Mouse (Mus musculus) hindbrain, embryonic 10.5 days (tissue): Measurements from ENCODE around the gene Shb. TPM values are rescaled to one million over a fixed set of nuclear protein-coding genes. Genes with fewer than 3 reads are reported as not detected.

Experiments used
- DNase-seq: peaks from one replicate; pipeline ENCODE4 v3.0.0-alpha.2; 2017; ENCODE audit warnings: low spot score
- H3K27ac ChIP-seq: fragments of 300-500 bp; sonication (generic); 2 replicates; pipeline ENCODE4 v1.5.1; 2016; ENCODE audit warnings: mild to moderate bottlenecking, moderate library complexity
- H3K27me3 ChIP-seq: fragments of 300-500 bp; sonication (generic); 2 replicates; pipeline ENCODE4 v1.6.1; 2016; ENCODE audit warnings: mild to moderate bottlenecking; ENCODE audit not compliant: poor library complexity, insufficient read depth, severe bottlenecking
- H3K36me3 ChIP-seq: fragments of 300-500 bp; sonication (generic); 2 replicates; pipeline ENCODE4 v1.6.1; 2016; ENCODE audit warnings: mild to moderate bottlenecking, moderate library complexity
- H3K4me1 ChIP-seq: fragments of 300-500 bp; sonication (generic); replicated peaks from 2 replicates; pipeline ENCODE4 v1.6.1; 2016; ENCODE audit warnings: mild to moderate bottlenecking
- H3K4me3 ChIP-seq: fragments of 300-500 bp; sonication (generic); 2 replicates; pipeline ENCODE4 v1.5.1; 2016; ENCODE audit warnings: mild to moderate bottlenecking, moderate library complexity
- H3K9me3 ChIP-seq: fragments of 300-500 bp; sonication (generic); 2 replicates; pipeline ENCODE4 v1.6.1; 2016; ENCODE audit warnings: mild to moderate bottlenecking, moderate library complexity
- WGBS: fragments of 180-500 bp; shearing (Covaris S2); methylation state at CpG from one replicate; pipeline ENCODE4 v1.1.7; 2016; 5-methylcytosine and 5-hydroxymethylcytosine counted together
- polyA plus RNA-seq: library from polyadenylated mRNA; unstranded; fragments of >200 nt; fragmentation: Nextera tagmentation; extraction: Ambion mirVana; gene quantifications from 2 replicates; pipeline ENCODE4 v1.2.1, GENCODE M21; 2016

Gene Shb
- polyA plus RNA-seq, 1 experiment from 2014 or later, result 3.7 TPM

GRCm38 (mm10) chr4:45509416-45509815 is 22.9 kb downstream of the Shb start:
- Histone ChIP-seq H3K27ac (no peak overlapping the region), H3K4me1 (peaks cover 83% of the 10 kb centered on the region), H3K9me3 (no peaks in the 10 kb centered on the region), H3K4me3 (no peak overlapping the region), H3K27me3 (peaks cover 11% of the 10 kb centered on the region), H3K36me3 (no peaks in the 10 kb centered on the region)
- WGBS, result 77% methylated on average over 4 of the region's 4 CpGs
- DNase-seq, result no peak

DNA sequence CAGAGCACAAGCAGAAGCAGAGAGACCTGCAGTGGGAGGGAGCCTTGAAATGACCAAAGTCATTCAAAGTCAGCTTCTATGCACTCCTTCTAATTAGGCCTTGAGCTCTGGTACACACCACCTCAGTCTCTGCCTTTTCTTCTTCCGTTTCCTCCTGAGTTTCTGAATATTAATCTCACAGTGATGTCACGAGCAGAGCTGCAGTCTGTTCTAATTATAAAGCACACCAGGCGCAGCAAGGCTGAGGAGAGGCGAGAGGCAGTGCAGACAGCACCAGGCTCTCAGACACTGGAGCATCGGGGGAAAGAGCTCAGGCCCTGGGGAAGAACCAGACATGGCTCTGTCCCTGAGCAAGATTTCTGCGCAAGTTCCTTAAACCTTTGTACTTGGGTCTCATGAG is 23.8 kb downstream of the Shb start:
- Histone ChIP-seq H3K9me3 (no peaks in the 10 kb centered on the region), H3K27me3 (peaks cover 11% of the 10 kb centered on the region), H3K36me3 (no peaks in the 10 kb centered on the region), H3K4me1 (peaks cover 82% of the 10 kb centered on the region), H3K27ac (peak overlapping the region; percentile 24; the same call in 1 of the 2 replicates), H3K4me3 (no peak overlapping the region)
- no peak for DNase-seq
- 60% methylated on average over 6 of the region's 6 CpGs for WGBS

GRCm38 (mm10) chr4:45507476-45507875 is 24.8 kb downstream of the Shb start:
- Histone ChIP-seq H3K27me3 (peaks cover 4% of the 10 kb centered on the region), H3K4me1 (peaks cover 74% of the 10 kb centered on the region), H3K36me3 (no peaks in the 10 kb centered on the region), H3K9me3 (no peaks in the 10 kb centered on the region), H3K4me3 (no peak overlapping the region), H3K27ac (peak overlapping the region; percentile 13; the same call in 1 of the 2 replicates)
- no peak for DNase-seq
- 81% methylated on average over 1 of the region's 1 CpGs for WGBS

DNA sequence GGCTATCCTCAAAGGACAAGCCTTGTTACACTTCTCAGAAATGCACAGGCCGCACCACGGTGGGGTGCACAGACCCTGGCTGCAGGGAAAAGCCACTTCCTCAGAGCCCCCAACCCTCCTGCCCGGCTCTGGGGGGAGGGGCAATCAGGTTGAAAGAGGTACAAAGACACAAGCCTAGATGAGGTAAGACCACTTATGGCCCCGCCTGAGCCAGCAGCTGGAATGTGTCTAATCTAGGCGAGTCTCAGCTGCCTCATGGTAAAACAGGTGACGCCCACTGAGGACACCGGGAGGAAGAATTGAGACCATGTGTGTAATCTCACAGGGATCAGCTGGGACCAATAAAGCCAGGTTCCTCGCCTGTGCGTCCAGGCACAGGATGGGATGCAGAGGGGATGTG is 25.2 kb downstream of the Shb start:
- H3K4me1 ChIP-seq, result peaks cover 70% of the 10 kb centered on the region
- WGBS, result 59% methylated on average over 9 of the region's 9 CpGs

DNA sequence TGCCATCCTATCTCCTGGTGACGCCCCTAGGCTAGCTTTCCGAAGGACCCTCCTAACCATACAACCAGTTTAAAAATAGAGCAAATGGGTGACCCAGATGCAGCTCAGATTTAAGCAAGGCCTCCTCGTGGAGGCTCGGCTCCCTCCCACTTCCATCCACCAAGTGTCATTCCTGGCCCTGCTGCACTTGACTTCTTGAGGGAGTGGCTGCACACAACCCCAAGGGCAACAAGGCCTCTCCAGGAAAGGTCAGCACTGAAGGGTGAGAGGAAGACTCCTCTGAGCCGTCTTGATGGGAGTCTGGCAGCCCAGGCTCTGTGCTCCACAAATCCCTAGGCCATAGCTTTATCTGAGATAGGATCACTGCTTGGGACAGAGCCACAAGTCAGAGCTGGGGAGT is 25.7 kb downstream of the Shb start:
- no peaks in the 10 kb centered on the region; the same call in 1 of the 2 replicates for H3K27me3 ChIP-seq
- H3K4me1 ChIP-seq, result peaks cover 70% of the 10 kb centered on the region
- no peaks in the 10 kb centered on the region for H3K36me3 ChIP-seq
- WGBS, result 67% methylated on average over 5 of the region's 5 CpGs
- no peak overlapping the region for H3K4me3 ChIP-seq
- no peak for DNase-seq
- H3K27ac ChIP-seq, result peak overlapping the region; percentile 56; the same call in 1 of the 2 replicates
- H3K9me3 ChIP-seq, result no peaks in the 10 kb centered on the region

More for the DNA sequence above, 25.2 kb downstream of the Shb start:
- H3K9me3 ChIP-seq, result no peaks in the 10 kb centered on the region
- no peak overlapping the region for H3K4me3 ChIP-seq
- H3K36me3 ChIP-seq, result no peaks in the 10 kb centered on the region
- DNase-seq, result no peak
- H3K27me3 ChIP-seq, result no peaks in the 10 kb centered on the region; the same call in 1 of the 2 replicates
- H3K27ac ChIP-seq, result peak overlapping the region; percentile 56

DNA sequence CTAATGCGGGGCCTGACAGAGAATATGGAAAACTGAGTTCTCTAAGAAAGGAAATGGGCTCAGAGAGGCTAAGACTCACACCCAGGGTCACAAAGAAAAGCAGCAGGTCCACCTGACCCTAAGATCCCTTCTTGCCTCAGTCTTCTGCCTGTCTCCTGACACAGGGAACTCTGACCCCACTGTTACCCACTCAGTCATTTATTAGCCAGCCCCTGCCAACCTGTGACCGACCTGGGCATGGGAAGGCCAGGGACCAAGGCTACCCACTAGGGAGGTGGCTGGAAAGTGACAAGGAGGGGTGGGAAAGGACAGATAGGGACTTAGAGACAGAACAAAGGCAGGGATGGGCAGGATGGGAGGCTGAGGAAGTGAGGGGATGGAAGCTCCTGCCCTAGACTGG is 26.6 kb downstream of the Shb start:
- DNase-seq, result no peak
- Histone ChIP-seq H3K4me3 (no peak overlapping the region), H3K9me3 (no peaks in the 10 kb centered on the region), H3K36me3 (no peaks in the 10 kb centered on the region), H3K27me3 (no peaks in the 10 kb centered on the region), H3K4me1 (peaks cover 70% of the 10 kb centered on the region), H3K27ac (peak overlapping the region; percentile 56; the same call in 1 of the 2 replicates)
- WGBS, result 86% methylated on average over 2 of the region's 2 CpGs

DNA sequence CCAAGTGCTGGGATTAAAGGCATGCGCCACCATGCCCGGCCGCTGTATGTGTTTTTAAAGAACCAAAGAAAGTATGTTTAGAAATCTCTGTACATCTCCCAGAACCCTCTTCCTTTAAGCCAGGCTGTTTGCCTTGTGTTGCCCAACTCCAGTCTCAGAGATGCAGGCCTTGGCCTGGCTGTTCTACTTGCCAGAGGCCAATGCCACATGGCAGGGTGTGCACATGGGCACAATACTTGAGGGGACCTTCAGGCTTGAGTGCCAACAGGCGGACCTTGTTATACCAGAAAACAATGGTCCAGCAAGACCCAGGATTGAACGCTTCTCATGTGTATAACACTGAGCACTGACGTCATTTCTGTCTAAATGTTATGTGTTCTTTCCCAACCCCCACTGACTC is 27.1 kb downstream of the Shb start:
- Histone ChIP-seq H3K27me3 (peaks cover 4% of the 10 kb centered on the region), H3K36me3 (no peaks in the 10 kb centered on the region), H3K9me3 (no peaks in the 10 kb centered on the region), H3K4me1 (peaks cover 72% of the 10 kb centered on the region), H3K27ac (no peak overlapping the region), H3K4me3 (no peak overlapping the region)
- 93% methylated on average over 6 of the region's 6 CpGs for WGBS
- DNase-seq, result no peak

- H3K27me3 ChIP-seq, result peaks cover 7% of the 10 kb centered on the region
- H3K36me3 ChIP-seq, result no peaks in the 10 kb centered on the region
- no peaks in the 10 kb centered on the region for H3K9me3 ChIP-seq
- H3K4me3 ChIP-seq, result no peak overlapping the region
- WGBS, result 51% methylated on average over 3 of the region's 3 CpGs
- no peak for DNase-seq
- H3K4me1 ChIP-seq, result peaks cover 72% of the 10 kb centered on the region
- no peak overlapping the region for H3K27ac ChIP-seq
These were observed 28.5 kb downstream of the Shb start for GRCm38 (mm10) chr4:45503816-45504215.

GRCm38 (mm10) chr4:45503380-45503779 is 28.9 kb downstream of the Shb start:
- no peak for DNase-seq
- 87% methylated on average over 6 of the region's 6 CpGs for WGBS
- no peak overlapping the region for H3K27ac ChIP-seq
- no peaks in the 10 kb centered on the region for H3K9me3 ChIP-seq
- peaks cover 72% of the 10 kb centered on the region for H3K4me1 ChIP-seq
- H3K27me3 ChIP-seq, result peaks cover 12% of the 10 kb centered on the region
- no peak overlapping the region for H3K4me3 ChIP-seq
- H3K36me3 ChIP-seq, result no peaks in the 10 kb centered on the region

GRCm38 (mm10) chr4:45502002-45502401 is 30.3 kb downstream of the Shb start:
- Histone ChIP-seq H3K36me3 (no peaks in the 10 kb centered on the region), H3K4me1 (peaks cover 72% of the 10 kb centered on the region), H3K27ac (no peak overlapping the region), H3K9me3 (no peaks in the 10 kb centered on the region), H3K4me3 (no peak overlapping the region), H3K27me3 (peaks cover 20% of the 10 kb centered on the region)
- no peak for DNase-seq
- WGBS, result 87% methylated on average over 9 of the region's 9 CpGs

GRCm38 (mm10) chr4:45500381-45500780 is 31.9 kb downstream of the Shb start:
- WGBS, result 84% methylated on average over 8 of the region's 8 CpGs
- Histone ChIP-seq H3K4me1 (peaks cover 71% of the 10 kb centered on the region), H3K9me3 (no peaks in the 10 kb centered on the region), H3K27ac (0 out of 2 replicates have a peak overlapping the region, but pooled peaks have one; percentile 5), H3K4me3 (no peak overlapping the region), H3K27me3 (peaks cover 33% of the 10 kb centered on the region), H3K36me3 (no peaks in the 10 kb centered on the region)
- no peak for DNase-seq

- 26% methylated on average over 10 of the region's 10 CpGs for whole genome bisulfite sequencing
- Histone ChIP-seq H3K27me3 (peaks cover 36% of the 10 kb centered on the region), H3K9me3 (no peaks in the 10 kb centered on the region), H3K4me3 (no peak overlapping the region), H3K27ac (peak overlapping the region; percentile 67), H3K4me1 (peaks cover 77% of the 10 kb centered on the region), H3K36me3 (no peaks in the 10 kb centered on the region)
- no peak for DNase-seq
These were observed 32.7 kb downstream of the Shb start for GRCm38 (mm10) chr4:45499556-45499955.

DNA sequence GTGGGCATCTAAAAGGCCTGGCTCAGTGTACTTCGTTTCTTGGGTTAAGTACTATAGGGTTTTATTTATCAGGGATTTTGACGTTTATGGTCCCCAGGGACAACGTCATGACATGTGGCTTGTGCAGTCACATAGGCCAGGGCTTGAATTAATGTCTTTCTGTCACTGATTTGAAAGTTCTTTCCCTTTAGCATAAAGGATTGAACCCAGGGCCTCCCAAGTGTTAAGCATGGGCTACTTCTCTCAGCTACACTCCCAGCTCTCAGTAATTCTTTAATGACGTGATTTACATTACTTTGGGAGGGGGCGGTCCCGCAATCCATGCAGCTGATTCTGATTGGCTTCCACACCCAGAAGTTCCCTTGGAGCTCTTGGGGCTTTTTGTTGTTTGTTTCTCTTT is 33.2 kb downstream of the Shb start:
- H3K27me3 ChIP-seq, result peaks cover 36% of the 10 kb centered on the region
- H3K9me3 ChIP-seq, result no peaks in the 10 kb centered on the region
- H3K36me3 ChIP-seq, result no peaks in the 10 kb centered on the region
- no peak overlapping the region for H3K4me3 ChIP-seq
- 23% methylated on average over 6 of the region's 6 CpGs for WGBS
- no peak for DNase-seq
- H3K4me1 ChIP-seq, result peaks cover 78% of the 10 kb centered on the region
- peak overlapping the region; percentile 67 for H3K27ac ChIP-seq

DNA sequence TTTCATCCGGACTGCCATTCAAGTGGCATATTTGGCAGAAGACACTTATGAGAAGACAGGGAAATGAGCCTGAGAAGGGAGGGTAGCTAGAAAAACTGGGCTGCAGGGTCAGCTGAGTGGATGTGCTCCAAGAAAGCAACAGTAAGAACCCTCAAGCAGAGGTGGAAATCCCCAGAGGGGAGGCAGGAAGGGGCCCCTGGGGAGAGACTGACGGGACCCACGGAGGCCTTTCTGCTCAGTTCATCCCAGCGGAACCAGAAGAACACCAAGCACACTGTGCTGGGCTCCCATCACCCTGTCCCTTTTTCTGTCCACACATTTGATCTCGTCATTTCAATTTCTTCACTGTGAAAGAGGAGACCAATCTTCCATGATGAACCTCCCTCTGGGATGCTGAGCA is 33.9 kb downstream of the Shb start:
- WGBS, result 44% methylated on average over 5 of the region's 5 CpGs
- Histone ChIP-seq H3K9me3 (no peaks in the 10 kb centered on the region), H3K27me3 (peaks cover 36% of the 10 kb centered on the region), H3K36me3 (no peaks in the 10 kb centered on the region), H3K27ac (peak overlapping the region; percentile 50; the same call in 1 of the 2 replicates), H3K4me1 (peaks cover 78% of the 10 kb centered on the region), H3K4me3 (no peak overlapping the region)
- DNase-seq, result no peak
